Mouse (Mus musculus) small intestine, adult 2 months (tissue): Measurements from ENCODE around the gene Rad9a. TPM values are rescaled to one million over a fixed set of nuclear protein-coding genes. Genes with fewer than 3 reads are reported as not detected.

ENCODE experiments used
- H3K27ac ChIP-seq: fragments of 200-500 bp; 2 replicates; pipeline ENCODE4 v1.5.1; 2012; ENCODE audit warnings: low read depth, low read length, control low read depth, inconsistent platforms; ENCODE audit not compliant: insufficient read depth
- H3K27me3 ChIP-seq: fragments of 200-500 bp; 2 replicates; pipeline ENCODE4 v1.6.1; 2012; ENCODE audit warnings: mild to moderate bottlenecking, moderate library complexity, low read length, inconsistent platforms; ENCODE audit not compliant: control insufficient read depth, insufficient read depth
- H3K36me3 ChIP-seq: fragments of 200-500 bp; 2 replicates; pipeline ENCODE4 v1.6.1; 2012; ENCODE audit warnings: mild to moderate bottlenecking, low read length, control low read depth, inconsistent platforms; ENCODE audit not compliant: control insufficient read depth, insufficient read depth
- H3K4me1 ChIP-seq: fragments of 200-500 bp; 2 replicates; pipeline ENCODE4 v1.6.1; 2012; ENCODE audit warnings: low read length, inconsistent platforms, mixed read lengths; ENCODE audit not compliant: control insufficient read depth, insufficient read depth, insufficient read length
- H3K4me3 ChIP-seq: fragments of 200-500 bp; 2 replicates; pipeline ENCODE4 v1.5.1; 2012; ENCODE audit warnings: low read depth, mild to moderate bottlenecking, control low read depth, inconsistent platforms, low read length, moderate library complexity
- CTCF ChIP-seq: fragments of 200-500 bp; IDR thresholded peaks from 2 replicates; pipeline ENCODE4 v1.5.1; 2012; ENCODE audit warnings: low read depth, mild to moderate bottlenecking, control low read depth, inconsistent platforms, low read length, moderate library complexity, mixed read lengths; ENCODE audit not compliant: insufficient replicate concordance, insufficient read length; ENCODE audit errors: extremely low read depth
- POLR2A ChIP-seq: fragments of 200-500 bp; IDR thresholded peaks from 2 replicates; pipeline ENCODE4 v1.6.1; 2012; ENCODE audit warnings: low read depth, mild to moderate bottlenecking, control low read depth, inconsistent platforms, low read length, moderate library complexity
- WGBS: fragments of 180-500 bp; shearing (Covaris S2); methylation state at CpG from one replicate; pipeline ENCODE4 v1.1.7; 2018; 5-methylcytosine and 5-hydroxymethylcytosine counted together
- polyA plus RNA-seq: library from polyadenylated mRNA; depleted of rRNA; stranded (reverse); fragments of >200 nt; gene quantifications from 2 replicates; pipeline ENCODE4 v1.2.3, GENCODE M21; 2012

Gene Rad9a
- polyA plus RNA-seq, 1 experiment, result 12.2 TPM

DNA sequence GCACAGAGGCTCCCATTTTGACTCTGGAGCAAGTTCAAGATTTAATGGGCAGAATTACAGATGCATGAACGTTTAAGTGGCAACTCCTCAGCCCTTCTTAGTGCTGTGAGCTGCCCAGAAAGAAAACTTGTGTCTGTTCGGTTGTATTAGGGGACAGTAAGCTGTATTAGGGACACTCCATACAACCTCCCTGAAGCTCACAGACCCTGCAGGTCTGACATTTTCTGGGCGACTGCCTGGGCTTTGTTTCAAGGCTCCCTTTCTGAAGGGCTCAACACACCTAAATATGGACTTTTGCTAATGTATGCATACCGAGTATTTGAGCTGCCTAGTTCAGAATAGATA, 37.9 kb downstream of the Rad9a start:
- WGBS, result 28% methylated on average over 4 of the region's 4 CpGs
- no peak overlapping the region for H3K27ac ChIP-seq

DNA sequence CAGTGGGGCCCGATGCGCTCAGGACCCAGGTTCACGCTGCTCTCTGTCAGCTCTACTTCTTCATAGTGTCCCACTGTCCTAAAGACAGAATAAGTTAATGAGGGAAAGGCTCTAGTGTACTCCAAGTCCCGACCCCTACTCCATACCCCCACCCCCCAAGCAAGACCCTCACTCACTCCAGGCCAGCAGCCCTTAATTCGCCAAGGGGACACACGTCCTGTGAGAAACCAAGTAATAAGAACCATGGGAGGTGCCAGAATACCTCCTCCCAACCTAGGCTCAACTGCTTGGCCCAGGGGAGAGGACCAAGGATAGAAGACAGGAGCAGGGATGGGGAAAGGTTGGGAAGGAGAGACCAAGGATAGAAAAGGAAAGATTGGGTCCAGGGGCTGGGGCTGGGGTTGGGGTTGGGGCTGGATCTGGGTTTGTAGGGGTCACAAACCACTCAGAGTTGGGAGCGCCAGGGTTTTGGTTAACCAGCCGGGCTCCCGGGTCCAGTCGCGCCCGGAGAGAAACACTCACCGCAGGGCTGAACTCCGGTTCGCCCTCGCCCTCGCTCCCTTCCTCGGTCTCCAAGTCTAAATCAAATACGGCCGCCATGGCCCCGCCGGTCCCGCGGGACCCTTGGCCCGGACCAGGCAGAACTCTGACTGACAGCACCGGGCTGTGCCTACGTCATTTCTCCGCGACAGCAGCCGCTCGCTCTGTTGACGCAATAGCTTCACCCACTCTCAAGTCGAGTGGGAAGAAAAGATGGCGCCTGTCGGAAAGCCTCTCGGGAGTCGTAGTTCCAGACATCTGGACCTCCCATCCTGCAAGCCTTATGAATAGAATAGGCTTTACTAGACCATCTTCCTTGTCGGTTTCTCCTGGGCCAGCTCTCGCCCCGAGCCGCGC, 38.6 kb downstream of the Rad9a start, which contains the start of gene Rps6kb2:
Rps6kb2 (minus strand) TSS at position 709 of the 897 bp plus-strand sequence.
- 6% methylated on average over 42 of the region's 42 CpGs for WGBS
- Histone ChIP-seq H3K4me1 (peaks cover 7% of the 10 kb centered on the region; the same call in 1 of the 2 replicates), H3K4me3 (peak within 1 kb of the TSS; percentile 86), H3K36me3 (peaks cover 17% of the 10 kb centered on the region), H3K27ac (no peak within 1 kb of the TSS), H3K27me3 (no peaks in the 10 kb centered on the region)
- peak; percentile 34; the same call in 1 of the 2 replicates for TF ChIP-seq POLR2A
- no peak for TF ChIP-seq CTCF

More for the DNA sequence above, 37.9 kb downstream of the Rad9a start:
- Histone ChIP-seq H3K4me1 (peaks cover 7% of the 10 kb centered on the region; the same call in 1 of the 2 replicates), H3K27me3 (no peaks in the 10 kb centered on the region), H3K4me3 (peak overlapping the region; percentile 86), H3K36me3 (peaks cover 12% of the 10 kb centered on the region)
- TF ChIP-seq CTCF (no peak), POLR2A (no peak)

DNA sequence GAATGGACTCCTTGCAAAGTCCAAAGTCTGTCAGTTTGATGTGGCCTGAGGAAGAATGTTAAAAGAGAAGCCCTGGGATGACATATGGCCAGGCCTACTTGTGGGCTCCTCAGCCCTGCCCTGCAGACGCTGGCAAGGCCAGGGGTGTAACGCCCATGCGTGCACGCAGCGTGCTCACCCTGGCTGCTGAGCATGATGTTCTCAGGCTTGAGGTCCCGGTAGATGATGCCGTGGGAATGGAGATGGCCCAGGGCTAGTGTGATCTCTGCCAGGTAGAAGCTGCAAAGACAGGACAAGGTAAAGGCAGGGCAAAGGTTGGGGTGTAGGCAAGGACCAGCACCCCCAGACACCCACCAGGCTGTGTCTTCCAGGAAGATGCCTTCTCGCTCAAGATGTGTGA, 42.4 kb downstream of the Rad9a start:
- no peaks in the 10 kb centered on the region for H3K27me3 ChIP-seq
- peaks cover 7% of the 10 kb centered on the region; the same call in 1 of the 2 replicates for H3K4me1 ChIP-seq
- H3K4me3 ChIP-seq, result no peak overlapping the region
- H3K27ac ChIP-seq, result no peak overlapping the region
- peaks cover 32% of the 10 kb centered on the region for H3K36me3 ChIP-seq
- TF ChIP-seq CTCF (no peak), POLR2A (no peak)
- 95% methylated on average over 8 of the region's 8 CpGs for WGBS

DNA sequence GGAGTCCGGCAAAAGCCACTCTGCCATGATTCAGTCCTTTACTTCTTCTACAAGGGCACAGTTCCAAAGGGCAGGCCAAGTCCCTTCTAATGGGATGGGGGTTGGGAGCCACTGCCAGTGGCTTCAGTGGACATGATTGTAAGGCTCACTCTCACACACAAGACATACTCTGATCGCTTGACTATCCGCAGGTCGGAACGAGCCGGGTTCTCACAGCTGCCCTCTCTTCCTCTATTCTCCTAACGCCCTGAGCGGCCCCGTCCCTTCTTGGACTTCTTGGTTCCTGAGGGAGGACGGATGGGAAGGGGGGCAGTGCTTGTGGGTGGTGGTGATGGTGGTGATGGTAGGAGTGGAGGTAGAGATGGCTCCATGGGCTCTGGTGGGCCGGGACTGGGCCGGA, 44.7 kb downstream of the Rad9a start:
- no peak overlapping the region for H3K4me3 ChIP-seq
- peaks cover 53% of the 10 kb centered on the region for H3K36me3 ChIP-seq
- H3K27ac ChIP-seq, result no peak overlapping the region
- H3K4me1 ChIP-seq, result no peaks in the 10 kb centered on the region
- no peaks in the 10 kb centered on the region for H3K27me3 ChIP-seq
- no peak for TF ChIP-seq POLR2A
- no peak for TF ChIP-seq CTCF
- 88% methylated on average over 12 of the region's 12 CpGs for WGBS

DNA sequence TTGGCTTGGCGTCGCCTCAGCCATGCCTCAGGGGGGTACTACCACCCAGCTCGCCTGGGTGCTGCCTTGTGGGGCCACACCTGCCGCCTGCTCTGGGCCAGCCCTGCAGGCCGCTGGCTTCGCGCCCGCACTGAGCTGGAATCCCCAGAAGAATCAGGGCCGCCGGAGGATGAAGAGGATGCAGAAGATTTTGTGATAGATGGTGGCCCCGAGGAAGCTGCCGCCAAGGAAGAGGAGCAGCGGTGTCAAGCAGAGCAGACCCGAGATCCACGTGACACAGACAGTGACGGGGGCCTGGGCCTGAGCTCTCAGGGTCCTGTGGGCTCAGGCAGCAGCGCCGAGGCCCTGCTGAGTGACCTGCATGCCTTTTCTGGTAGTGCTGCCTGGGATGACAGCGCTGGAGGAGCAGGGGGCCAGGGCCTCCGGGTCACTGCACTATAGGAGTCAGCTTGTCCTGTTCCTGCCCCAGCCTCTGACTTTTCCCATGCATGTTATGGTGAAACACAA, 45.3 kb downstream of the Rad9a start:
- H3K27me3 ChIP-seq, result no peaks in the 10 kb centered on the region
- TF ChIP-seq POLR2A, result no peak
- WGBS, result 72% methylated on average over 20 of the region's 20 CpGs
- H3K4me3 ChIP-seq, result peak overlapping the region; percentile 44
- H3K36me3 ChIP-seq, result peaks cover 54% of the 10 kb centered on the region
- no peaks in the 10 kb centered on the region for H3K4me1 ChIP-seq
- H3K27ac ChIP-seq, result 0 out of 2 replicates have a peak overlapping the region, but pooled peaks have one; percentile 64

DNA sequence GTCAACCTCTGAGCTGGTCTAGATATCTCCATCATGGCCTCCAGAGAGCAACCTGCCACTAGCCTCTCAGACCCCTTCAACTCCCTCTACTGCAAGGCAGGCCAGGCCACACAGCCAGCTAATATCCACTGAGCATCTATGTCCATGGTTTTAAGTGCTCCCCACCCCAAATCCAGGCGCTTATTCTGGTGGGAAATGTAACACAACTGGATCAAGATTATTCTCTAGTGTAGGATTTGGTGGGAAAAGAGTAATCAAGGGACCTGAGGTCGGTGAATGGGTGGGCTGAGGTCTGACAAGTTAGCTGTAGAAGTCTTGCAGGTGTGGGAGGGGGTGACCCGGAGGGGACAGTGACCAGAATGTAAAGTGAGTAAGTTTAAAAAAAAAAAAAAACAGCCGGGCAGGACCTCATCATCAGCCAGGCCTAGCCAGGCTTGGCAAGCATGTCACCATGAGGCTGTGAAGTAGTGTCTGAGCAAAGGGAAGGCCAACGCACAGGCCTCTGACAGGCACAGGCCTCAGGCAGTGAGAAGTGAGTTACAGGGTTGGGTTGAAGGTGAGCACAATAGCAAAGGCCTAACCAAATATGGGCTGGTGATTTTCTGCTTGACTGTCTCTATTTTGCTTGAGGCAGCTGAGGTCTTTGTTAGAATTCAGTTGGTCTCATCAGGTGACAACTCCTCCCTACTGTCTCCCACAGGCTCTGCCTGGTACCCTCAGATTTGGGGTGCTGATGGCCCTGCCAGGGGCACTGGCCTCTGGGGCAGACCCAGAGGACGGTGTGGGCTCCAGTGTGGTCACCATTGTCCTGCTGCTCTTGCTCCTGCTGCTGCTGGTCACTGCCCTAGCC, 46.0 kb downstream of the Rad9a start:
- peak overlapping the region; percentile 44 for H3K4me3 ChIP-seq
- WGBS, result 75% methylated on average over 6 of the region's 6 CpGs

More for the DNA sequence above, 46.0 kb downstream of the Rad9a start:
- no peaks in the 10 kb centered on the region; the same call in 1 of the 2 replicates for H3K4me1 ChIP-seq
- peaks cover 59% of the 10 kb centered on the region for H3K36me3 ChIP-seq
- TF ChIP-seq CTCF (no peak), POLR2A (0 out of 2 replicates have a peak, but pooled peaks have one; percentile 21)
- no peaks in the 10 kb centered on the region for H3K27me3 ChIP-seq
- peak overlapping the region; percentile 64 for H3K27ac ChIP-seq
